Mouse (Mus musculus) cerebellum, adult 18-20 months (tissue): ENCODE measurements around the gene Bean1.
A peak's percentile ranks its signal among the peaks of the same experiment; 100 is the strongest.

ENCODE experiments used
- DNase-seq, 2 experiments: peaks; one replicate each; pipeline ENCODE4 v3.0.0; 2021

Bean1 gene

DNA sequence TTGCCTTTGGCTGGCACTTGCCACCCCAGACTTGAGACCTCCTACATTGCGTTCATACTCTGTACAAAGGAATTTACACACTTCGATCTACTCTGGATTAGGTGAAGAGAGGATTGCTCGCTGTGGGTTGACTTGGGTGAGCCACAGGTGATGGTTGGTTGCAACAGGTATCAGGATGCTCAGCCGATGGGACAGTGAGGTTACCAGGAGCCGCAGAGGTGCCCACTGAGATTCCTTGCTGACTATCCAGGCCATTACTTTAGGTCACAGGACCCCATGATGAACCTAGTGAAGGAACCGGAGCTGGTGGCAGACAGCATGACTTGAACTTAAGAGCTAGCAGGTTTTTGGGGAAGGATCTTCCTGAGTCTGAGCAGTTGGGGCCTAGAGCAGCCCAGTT, 2.2 kb downstream of the Bean1 start:
- no peak for DNase-seq

DNA sequence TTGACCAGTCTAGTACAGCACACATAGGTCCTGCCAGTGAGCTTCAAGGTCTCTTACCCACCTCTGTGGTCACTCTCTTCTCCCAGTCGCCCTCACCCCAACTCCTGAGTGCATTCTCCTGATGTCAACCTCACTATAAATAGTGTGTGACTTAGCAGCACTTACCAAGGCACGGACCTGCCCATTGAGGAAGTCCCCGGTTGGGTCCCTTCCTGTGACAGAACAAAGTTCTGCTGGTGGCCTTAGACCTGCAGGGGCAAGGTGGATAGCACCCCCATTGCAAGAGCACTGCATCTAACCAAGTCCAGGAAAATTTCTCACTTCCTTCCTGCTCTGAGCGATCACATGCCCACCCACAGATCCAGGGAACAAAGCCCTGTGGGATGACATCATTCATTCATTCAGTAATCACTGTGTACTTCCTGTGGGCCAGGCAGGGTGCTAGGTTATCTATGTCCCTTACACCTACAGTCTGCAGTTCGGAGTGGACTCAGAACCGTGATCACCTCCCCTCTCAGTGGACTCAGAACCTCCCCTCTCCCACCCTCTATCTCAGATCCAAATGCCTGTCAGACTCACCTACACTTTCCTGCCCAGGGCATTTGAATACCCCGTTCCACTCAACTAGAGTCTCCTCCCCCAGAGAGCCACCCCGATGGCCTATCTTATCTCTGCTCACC, 5.7 kb downstream of the Bean1 start:
- no peak for DNase-seq

DNA sequence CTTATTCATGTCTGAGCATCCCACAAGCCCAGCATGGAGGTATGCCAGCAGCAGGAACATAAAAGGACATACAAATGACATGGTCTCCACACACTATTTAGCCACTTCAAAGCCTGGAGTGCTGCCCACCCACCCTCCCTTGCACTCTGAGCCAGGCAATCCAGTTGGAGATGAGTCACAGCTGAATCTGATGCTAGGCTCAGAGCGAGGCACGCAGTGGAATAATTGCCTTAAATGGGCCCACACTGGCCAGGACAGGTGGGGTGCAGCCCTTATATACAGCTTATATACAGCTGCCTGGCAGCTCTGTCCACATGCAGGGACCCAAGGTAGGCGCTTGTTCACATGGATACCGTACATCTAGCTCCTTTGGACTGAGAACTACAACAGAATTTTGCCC, 6.8 kb downstream of the Bean1 start:
- DNase-seq = no peak

DNA sequence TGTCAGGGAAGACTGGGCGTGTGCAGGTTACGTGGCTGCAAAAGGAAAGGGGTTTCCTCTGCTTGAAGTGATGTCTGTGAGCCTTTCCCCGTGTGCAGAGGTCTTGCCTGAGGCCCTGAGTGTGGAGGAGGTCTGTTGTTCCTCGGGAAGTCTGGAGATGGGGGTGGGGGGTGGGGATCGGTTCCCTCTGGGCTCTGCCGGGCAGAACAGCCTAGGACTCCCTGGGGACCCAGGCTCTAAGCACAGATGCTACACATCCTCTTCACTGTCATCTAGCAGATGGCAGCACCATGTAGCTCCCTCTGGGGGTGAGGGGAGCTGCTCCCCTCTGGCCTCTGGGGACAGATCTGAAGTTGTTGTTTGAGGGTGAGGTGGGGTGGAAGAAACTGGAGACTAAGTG, 14.7 kb downstream of the Bean1 start:
- no peak for DNase-seq

DNA sequence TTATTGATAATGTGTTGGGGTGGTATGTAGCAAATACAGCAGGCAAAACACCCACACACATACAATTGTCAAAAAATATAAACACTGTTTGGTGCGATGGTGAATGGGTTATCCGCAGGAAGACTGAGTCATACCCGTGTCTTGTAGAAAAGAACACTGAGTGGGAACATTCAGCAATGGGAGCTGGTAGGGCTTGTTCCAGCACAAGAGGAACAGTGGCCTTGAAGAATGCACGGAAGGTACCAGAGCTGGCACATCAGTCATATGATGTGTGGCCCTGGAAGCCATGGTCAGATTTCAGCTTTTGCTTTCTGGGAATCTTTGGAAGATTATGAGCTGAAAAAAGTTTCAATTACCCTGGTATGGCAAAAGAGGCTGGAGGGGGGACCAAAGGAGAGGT, 16.6 kb downstream of the Bean1 start:
- DNase-seq = no peak

DNA sequence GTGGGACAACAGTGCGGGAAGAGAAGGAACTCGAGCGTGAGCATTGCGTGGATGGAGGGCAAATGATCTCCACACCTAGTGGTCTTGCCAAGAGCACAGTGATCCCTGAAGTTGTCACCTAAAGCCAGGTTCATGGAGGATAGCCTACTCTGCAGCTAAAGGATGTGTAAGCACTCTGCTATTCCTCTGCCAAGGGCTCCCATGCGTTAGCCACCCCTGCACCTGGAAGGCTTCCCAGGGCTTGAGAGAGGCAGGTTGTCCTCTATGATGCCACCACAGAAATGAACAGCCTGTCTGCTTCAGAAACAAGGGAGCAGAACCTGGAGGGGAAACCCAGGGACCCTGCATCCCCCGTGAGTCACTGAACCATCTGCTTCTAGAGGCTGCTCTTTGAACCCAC, 17.4 kb downstream of the Bean1 start:
- no peak for DNase-seq

DNA sequence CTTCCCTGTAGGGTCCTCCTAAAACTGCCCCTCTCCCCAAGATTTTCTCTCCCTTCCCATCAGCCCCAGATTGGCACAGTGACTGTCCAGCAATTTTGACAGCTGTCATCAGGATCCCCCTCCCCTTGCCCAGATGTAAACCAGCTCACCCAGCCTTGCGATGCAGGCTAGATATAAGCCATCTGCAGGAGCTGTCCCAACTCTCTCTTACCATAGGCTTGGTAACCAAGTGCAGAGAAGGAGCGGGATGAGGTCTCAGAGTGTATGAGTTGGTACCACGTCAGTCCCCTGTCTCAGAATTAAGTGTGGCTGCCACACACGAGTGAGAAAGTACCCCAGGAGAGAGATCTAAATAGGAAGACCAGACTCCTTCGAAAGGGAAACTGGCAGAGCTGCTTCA, 18.2 kb downstream of the Bean1 start:
- no peak for DNase-seq

DNA sequence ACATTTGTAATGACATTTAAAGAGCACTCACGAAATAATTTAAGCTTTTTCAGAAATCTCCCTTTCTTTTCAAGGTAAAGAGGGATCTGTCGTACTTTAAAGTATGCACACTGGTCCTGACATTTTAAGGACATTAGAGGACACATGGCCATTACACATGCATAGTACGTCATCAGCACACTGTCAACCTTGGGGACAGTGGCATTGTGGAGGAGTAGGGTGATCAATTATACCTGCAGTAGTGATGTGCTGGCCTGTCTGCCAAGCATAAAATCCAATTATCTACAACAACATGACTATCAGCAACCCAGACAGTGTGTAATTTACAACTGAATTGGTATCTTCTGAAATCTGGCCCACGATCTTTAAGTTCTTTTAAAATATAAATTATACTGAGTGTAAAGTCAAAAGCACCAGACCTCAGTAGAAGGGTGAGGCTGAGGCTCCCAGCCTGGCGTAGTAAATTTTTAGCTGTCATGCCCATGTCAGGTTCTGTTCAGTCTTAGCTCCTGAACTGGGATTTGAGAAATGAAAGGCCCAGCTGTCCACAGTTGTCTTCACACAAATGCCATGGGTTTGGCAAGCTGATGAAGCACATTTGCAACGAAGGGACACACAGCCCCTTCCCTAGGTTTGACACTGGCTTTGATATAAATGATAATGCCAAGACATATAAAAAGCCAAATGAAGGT, 20.7 kb downstream of the Bean1 start:
- DNase-seq = no peak

DNA sequence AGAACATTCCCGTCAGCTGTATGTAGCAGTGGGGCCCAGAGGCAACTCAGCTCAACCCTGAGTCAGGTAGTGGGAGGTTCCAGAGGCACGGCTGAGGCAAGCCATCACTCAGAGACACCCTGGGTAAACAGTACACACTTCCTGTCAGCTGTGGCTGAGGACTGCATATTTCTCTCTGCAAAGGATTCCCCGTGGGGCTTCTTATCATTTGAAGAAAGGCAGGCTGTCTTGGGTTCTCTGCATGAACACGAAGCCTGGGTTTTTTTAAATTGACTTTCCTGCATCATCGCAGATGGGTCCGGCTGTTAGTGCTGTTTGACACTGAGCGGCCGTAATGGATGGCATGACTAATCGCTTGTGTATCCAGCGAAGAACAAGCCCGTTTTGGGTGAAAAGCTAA, 21.3 kb downstream of the Bean1 start:
- no peak for DNase-seq

DNA sequence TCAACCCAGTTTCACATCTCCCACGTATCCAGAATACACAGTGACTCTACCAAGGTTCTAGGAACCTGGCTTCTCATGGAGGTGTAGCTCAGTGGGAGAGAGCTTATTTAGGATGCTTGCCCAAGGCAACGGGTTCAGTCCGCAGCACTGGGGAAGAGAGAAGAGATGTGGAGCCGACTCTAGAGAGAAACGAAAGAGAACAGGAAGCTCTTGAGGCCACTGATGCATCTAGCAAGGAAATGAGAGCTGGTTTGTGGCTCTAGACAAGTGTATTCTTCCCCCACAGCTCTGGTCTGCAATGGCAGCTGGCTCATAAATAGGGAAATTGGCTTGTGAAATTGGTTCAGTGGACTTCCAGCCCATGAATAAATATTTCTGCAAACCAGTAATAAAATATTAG, 29.6 kb downstream of the Bean1 start:
- DNase-seq = no peak

DNA sequence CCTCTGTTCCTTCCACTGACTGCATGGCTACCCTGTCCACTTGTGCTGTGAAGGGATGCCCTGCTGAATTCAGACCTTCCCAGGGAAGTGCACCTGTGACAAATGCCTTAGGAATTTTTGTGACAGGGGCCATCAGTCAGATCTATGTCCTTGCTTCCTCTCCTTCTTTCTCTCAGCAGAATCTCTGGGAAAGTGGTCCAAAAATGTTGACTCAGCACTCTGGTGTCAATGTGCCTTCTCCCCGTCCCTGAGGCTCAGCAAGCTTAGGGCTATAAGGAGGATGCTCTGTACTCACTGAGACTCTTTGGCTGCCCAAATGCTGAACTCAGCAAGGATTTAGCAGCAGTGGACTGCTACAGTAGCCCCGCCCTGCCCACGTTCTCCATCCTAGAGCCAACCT, 31.4 kb downstream of the Bean1 start:
- no peak for DNase-seq

DNA sequence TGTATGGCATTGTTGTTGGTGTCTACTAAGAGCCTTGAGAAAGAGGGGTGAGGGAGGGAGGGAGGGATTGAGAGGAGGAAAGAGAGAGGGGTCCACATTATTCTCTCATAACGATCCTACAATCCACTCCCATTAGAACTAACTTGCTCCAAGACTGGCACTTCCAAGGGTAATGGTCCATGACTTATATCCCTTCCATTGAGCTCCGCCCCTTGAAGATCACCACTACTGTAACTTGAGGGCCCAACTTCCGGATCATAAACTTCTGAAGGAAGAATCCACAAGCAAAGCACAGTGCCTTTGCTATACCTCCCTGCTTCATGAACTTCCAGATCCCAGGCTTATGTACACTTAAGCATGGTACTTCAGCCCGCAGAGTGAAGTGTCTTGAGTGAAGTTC, 32.1 kb downstream of the Bean1 start:
- DNase-seq = no peak

DNA sequence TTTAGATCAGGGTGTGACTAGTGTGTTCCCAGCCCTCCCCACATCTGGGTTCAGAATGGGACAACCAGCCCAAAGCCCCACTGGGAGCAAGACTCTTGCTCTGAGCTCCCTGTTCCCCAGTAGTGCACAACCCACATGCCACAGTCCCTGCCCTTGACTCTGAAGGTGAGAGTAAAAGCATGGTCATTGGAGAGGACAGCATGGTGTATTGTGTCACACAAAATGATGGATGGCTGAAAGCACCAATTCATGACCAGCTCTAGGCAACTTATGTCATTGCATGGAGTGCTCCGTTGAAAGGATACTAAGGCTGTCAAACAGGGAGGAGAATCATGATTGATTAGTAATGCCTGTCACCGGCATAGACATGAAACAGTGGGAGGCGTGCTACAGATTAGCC, 35.0 kb downstream of the Bean1 start:
- no peak for DNase-seq

DNA sequence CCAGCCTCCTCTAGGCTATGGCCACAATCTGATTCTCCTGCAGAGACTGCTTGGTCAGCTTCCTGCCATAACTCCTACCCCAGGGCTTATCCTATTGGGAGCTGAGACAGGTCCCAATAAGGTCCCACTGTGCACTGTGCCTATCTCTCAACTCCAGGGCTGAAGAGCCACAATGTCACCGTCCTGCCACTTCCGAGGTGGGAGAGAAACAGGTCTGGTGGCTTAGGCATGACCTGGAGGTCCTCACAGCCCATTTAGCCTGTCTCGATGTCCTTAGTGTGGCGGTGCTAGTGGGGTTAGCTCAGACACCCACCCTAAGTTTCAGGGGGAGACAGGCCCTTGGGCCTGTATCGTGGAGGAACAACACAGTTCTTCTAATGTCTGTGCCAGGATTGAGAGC, 47.4 kb downstream of the Bean1 start:
- DNase-seq = no peak

DNA sequence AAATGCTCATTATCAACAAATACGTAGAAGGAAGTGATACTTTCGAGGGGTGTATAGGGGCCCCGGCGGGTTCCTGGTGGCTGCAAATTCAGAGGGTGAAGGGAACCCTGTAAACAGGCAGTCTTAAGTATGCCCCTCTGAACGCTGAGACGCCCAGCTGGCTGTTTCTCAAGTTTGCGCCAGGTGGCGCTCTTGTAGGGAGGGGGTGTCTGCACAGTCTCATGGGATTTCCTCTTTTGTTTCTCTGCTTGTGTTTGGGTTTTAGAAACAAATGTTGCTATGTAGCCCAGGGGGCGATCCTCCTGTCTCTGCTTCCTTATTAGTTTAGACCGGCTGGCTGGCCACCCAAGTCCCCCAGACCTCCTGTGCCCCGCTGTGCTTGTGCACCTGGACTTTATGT, 48.8 kb downstream of the Bean1 start:
- DNase-seq = peak in 1 of 2 experiments; percentile 15

DNA sequence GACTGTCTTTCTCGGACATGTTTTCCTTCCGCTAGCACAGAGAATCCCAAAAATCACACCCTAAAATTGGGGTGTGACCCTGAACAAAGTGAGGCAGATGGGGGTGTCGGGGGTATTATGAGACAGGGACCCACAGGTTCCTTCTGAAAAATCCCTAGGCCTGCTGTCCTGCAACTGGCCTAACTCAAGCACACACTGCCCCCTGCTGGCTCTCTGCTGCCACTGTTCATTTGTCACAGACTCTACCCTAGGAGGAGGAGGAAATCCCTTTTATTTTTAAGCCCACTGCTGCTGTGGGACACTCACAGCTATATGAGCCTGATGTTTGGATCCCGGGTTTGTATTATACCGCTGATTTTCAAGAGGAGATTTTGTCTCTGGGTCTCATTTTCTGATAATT, 49.6 kb downstream of the Bean1 start:
- peak; percentile 53 to 74 for DNase-seq

DNA sequence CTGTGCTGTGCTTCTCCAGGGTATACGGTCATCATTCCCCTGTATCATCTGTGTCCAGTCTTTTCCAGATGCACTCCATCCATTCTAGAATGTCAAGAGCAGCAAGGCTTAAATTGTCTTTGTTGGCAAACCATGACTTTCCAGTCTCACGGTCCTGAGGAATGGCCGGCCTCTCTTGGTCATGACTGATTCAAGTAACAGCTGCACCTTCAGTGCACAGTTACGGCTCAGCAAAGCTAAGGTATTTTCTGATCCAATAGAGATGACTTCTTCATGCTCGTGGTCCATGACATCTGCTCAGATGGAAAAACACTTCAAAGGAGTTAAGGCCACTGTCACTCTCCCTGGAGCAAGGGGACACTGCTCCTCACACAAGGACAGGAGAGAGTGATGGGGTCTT, 56.8 kb downstream of the Bean1 start:
- no peak for DNase-seq

DNA sequence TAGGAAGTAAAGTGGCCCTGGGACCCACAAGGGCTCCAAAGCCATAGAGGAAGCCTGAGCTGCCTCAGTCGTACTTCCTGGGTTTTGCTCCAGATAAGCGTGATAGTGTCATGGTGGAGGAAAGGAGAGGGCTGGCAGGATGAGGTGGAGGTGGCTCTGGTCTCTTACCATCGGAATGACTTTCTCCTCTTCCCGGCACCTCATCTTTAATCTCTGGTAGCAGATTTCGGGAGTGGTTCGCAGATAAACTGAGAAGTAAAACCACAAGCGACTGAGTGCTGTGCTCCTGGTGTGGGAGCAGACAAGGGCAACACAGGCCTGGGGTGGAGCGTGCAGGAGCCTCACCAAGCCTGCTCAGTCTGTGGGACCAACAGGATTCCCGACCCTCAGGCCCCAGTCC, 60.1 kb downstream of the Bean1 start:
- DNase-seq = no peak

DNA sequence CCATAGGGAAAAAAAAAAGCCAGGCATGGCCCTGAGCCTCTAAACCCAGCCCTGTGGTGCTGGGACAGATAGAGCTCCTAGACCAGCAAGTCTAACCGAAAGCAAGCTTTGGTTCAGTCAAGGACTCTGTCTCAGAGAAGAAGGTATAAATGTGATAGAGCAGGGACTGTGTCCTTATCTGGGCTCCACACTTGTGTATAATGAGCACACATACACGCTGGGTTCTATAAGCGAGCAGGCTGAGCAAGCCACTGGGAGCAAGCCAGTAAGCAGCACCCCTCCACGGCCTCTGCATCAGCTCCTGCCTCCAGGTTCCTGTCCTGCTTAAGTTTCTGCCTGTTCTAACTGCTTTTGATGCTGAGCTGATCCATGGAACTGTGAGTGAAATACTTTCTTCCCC, 61.8 kb downstream of the Bean1 start:
- DNase-seq = no peak

DNA sequence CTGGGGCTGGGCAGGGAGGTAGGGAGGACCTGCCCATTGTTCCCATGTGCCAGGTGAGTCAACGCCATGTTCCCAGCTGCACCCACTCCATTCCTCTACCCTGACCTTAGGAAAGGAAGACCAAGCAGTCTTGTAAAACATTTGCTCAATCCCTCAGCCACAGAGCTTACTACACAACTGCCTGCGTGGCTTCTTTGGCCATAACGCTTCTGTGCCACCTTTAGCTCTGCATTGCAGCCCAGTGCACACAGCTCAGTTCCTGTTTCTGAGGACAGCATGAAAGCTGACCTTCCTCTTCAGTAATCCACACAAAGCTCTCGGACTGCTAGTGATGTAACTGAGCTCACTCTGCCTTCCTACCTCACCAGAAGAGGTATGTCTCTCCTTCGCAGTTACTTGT, 62.7 kb downstream of the Bean1 start:
- DNase-seq = no peak

DNA sequence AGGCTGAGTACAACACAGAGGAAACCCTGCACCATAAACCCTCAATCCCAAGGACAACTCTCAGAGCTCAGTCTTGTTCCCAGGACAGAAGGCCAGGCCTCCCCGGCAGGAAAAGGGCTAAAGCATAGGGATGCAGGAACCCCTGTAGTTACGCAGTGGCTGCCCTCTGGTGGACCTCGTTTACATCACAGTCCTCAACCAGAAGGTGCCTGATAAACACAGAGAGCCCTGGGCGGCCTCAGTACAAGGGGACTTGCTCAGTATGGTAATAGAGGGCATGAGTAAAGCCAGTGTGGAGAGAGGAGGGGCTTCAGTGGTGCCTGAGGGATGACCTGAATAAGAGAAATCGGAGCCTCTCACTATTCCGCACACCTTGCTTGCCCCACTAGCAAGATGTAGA, 64.3 kb downstream of the Bean1 start:
- DNase-seq = no peak

DNA sequence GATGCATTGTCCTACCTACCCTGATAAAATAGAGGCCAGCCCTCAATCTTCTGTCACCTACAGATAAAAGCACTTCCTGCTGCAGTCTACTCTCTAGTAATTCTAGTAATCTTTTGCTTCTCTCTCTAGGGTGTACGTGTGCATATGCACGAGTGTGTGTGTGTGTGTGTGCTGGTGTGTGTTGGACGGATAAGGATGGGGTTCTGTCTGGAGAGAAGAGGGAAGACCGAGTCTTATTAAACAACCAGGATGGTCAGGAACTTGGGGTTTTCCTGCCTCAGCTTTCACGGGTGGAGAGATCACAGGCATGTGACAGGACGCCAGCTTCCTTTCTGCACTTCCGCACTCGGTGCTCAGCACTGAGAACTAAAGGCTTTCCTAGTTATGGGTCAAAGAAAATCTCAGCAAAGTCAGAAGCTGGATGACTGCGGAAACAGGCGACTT, 69.2 kb downstream of the Bean1 start:
- no peak for DNase-seq

DNA sequence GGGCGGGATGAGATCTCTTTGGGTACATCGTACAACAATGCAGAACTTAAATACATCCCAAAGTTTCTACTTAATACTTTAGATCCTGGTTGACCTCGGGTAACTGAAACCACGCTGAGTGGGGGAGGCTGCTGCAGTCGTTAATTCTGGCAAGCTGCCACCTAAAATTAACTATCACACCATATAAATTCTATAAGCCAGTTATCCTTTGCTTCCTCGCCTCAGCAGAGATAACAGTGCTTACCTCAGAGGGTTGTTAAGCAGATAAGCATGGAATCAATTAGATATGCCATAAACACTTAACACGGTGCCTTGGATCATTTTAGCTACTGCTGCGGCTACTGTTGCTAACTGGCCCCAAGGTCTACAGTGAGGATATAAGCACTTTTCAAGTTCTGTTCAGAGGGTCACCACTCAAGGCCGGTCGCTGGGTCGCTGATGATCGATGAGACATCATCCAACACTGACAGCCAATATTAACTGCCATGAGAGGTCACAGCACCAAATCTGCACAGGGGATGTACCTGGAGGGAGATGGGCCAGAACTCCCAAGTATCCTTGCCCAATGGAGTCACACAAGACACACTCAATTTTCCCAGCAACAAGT, 71.9 kb downstream of the Bean1 start:
- DNase-seq = no peak

DNA sequence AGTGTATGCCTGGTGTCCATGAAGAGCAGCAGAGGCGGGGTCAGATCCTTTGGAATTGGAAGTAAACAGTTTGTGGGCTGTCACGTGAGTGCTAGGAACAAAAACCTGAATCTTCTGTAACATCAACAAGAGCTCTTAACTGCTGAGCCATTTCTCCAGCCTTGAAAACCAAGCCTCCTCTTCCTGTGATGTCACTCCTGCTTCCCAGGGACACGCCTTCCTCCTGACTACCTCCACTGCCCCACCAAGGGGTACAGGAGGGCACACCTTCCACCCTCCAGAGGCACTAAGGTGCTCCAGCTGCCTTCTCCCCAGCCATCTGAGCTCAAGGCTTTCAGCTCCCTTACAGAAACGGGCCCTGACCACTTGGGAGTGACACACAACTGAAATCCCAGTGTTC, 76.4 kb downstream of the Bean1 start:
- no peak for DNase-seq
